23 mouse cellular contexts compared by ENCODE assay signal in the genomic region with DNA sequence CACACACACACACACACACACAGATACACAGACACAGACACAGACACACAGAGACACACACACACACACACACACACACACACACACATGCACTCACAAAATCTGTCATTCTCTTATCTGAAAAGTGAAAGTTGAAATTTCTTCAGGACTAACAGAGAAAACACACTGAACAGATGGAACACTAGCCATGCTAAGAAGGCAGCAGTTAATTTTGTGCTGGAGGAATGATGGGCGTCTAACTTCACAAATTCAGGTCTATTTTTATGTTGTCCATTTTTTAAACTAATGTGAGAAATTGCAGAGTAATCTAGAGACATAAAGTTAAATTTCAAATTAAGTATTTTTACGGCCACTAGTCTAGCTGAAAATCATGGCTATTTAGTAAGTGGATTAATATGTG.
DNase-seq lines count a peak whose midpoint lies in the region; ATAC-seq lines count a peak whose summit lies in the region.
"Had no signal": no experiment of that assay in that cellular context is flagged by ENCODE, and none has a peak within 500 bp of the region (broad histone marks: within the 10 kb centered on the region; RNA-seq: fewer than 3 reads in every experiment).

No protein-coding gene starts in this region.

- 91% methylated on average over 2 of the region's 2 CpGs for WGBS in midbrain, embryonic 11.5 days
- 93% methylated on average over 2 of the region's 2 CpGs for WGBS in midbrain, embryonic 13.5 days
- 90% methylated on average over 2 of the region's 2 CpGs for WGBS in hindbrain, embryonic 11.5 days

- H3K4me3 ChIP-seq in midbrain, embryonic 11.5 days (ENCODE audit: low read depth, low read length), result no peak overlapping the region
- H3K4me3 ChIP-seq in midbrain, embryonic 13.5 days (replicated peaks), result no peak overlapping the region
- no peak overlapping the region for H3K4me3 ChIP-seq in hindbrain, embryonic 11.5 days (ENCODE audit: low read depth, low read length)

- no peaks in the 10 kb centered on the region for H3K36me3 ChIP-seq in midbrain, embryonic 11.5 days (ENCODE audit: control insufficient read depth, insufficient read depth, low read length)
- H3K36me3 ChIP-seq in midbrain, embryonic 13.5 days, result no peaks in the 10 kb centered on the region
- H3K36me3 ChIP-seq in hindbrain, embryonic 11.5 days (ENCODE audit: control insufficient read depth, insufficient read depth, low read length), result no peaks in the 10 kb centered on the region
- H3K36me3 ChIP-seq: G1E had no signal

- no peak overlapping the region for H3K4me2 ChIP-seq in midbrain, embryonic 11.5 days
- H3K4me2 ChIP-seq in midbrain, embryonic 13.5 days (replicated peaks), result no peak overlapping the region
- no peak overlapping the region for H3K4me2 ChIP-seq in hindbrain, embryonic 11.5 days (replicated peaks; ENCODE audit: low read depth, low read length)

- peaks cover 6% of the 10 kb centered on the region; the same call in 1 of the 2 replicates for H3K4me1 ChIP-seq in midbrain, embryonic 11.5 days (ENCODE audit: control insufficient read depth, insufficient read depth, low read length)
- 0 out of 2 replicates have a peak, but pooled peaks cover 5% of the 10 kb centered on the region for H3K4me1 ChIP-seq in midbrain, embryonic 13.5 days (replicated peaks)
- no peaks in the 10 kb centered on the region for H3K4me1 ChIP-seq in hindbrain, embryonic 11.5 days (replicated peaks; ENCODE audit: control insufficient read depth, insufficient read depth, low read length)

- ATAC-seq in frontal cortex, adult (ENCODE audit: low TSS enrichment), result peak; percentile 78
- ATAC-seq in midbrain, embryonic 11.5 days (ENCODE audit: low FRiP score), result no peak
- no peak for ATAC-seq in midbrain, embryonic 13.5 days
- no peak for ATAC-seq in hindbrain, embryonic 11.5 days (ENCODE audit: low FRiP score)
- no peak for ATAC-seq in monocyte, adult 5-6 weeks (replicated peaks; ENCODE audit: insufficient number of reproducible peaks, low FRiP score, low TSS enrichment, poor library complexity, severe bottlenecking)
- ATAC-seq: activated CD4-positive, CD25-positive, alpha-beta regulatory T cell, adult 4 months; CD4-positive, CD25-positive, alpha-beta regulatory T cell, adult 4 months; Patski had no signal

- H3K9ac ChIP-seq in midbrain, embryonic 11.5 days (ENCODE audit: low read length), result no peak overlapping the region
- H3K9ac ChIP-seq in midbrain, embryonic 13.5 days (replicated peaks), result no peak overlapping the region
- no peak overlapping the region for H3K9ac ChIP-seq in hindbrain, embryonic 11.5 days (ENCODE audit: low read depth, low read length)

- H3K27ac ChIP-seq in midbrain, embryonic 11.5 days (ENCODE audit: low read depth, low read length), result no peak overlapping the region
- H3K27ac ChIP-seq in midbrain, embryonic 13.5 days, result no peak overlapping the region
- no peak overlapping the region for H3K27ac ChIP-seq in hindbrain, embryonic 11.5 days (ENCODE audit: low read depth, low read length)

- H3K27me3 ChIP-seq in midbrain, embryonic 11.5 days (ENCODE audit: control insufficient read depth, insufficient read depth, low read length), result no peaks in the 10 kb centered on the region
- H3K27me3 ChIP-seq in midbrain, embryonic 13.5 days, result no peaks in the 10 kb centered on the region
- H3K27me3 ChIP-seq in hindbrain, embryonic 11.5 days (ENCODE audit: control insufficient read depth, insufficient read depth, low read length), result no peaks in the 10 kb centered on the region
- H3K27me3 ChIP-seq: CH12.LX had no signal

- H3K9me3 ChIP-seq in midbrain, embryonic 11.5 days (ENCODE audit: control insufficient read depth, low read length), result no peaks in the 10 kb centered on the region
- no peaks in the 10 kb centered on the region for H3K9me3 ChIP-seq in midbrain, embryonic 13.5 days
- no peaks in the 10 kb centered on the region for H3K9me3 ChIP-seq in hindbrain, embryonic 11.5 days (ENCODE audit: control insufficient read depth, low read length)
- H3K9me3 ChIP-seq: G1E had no signal

- DNase-seq in frontal cortex, postnatal 25 days (ENCODE audit: low spot score in 2 of 2), result no peak
- DNase-seq in midbrain, embryonic 11.5 days (ENCODE audit: low spot score, missing footprints), result peak; percentile 70
- DNase-seq in brain, adult 2 months (ENCODE audit: low read depth, low spot score), result peak; percentile 37
- peak; percentile 42 for DNase-seq in telencephalon, adult 2 months (ENCODE audit: low read depth, low spot score)
- no peak for DNase-seq in hindbrain, embryonic 11.5 days (ENCODE audit: low spot score)
- DNase-seq: adrenal gland, adult 2 months; adrenal gland, adult 8-10 months; adrenal gland, postnatal 10 days; adrenal gland, postnatal 14 days; adrenal gland, postnatal 25 days; adrenal gland, postnatal 36 days; B cell, adult 2 months; cerebellum, adult 11 months; cerebellum, adult 11-12 months; cerebellum, adult 18-20 months had no signal

Comparison
In these comparisons a context has a peak if more than half of its experiments do, and no peak if none do; other contexts are left out.
1. DNase-seq: peak in midbrain, embryonic 11.5 days (single experiment), brain, adult 2 months (single experiment) and telencephalon, adult 2 months (single experiment); none in frontal cortex, postnatal 25 days (0 of 2) and hindbrain, embryonic 11.5 days (single experiment).